Mouse (Mus musculus) frontal cortex, adult (tissue): ENCODE data around the gene Gabra5.
A peak's percentile ranks its signal among the peaks of the same experiment; 100 is the strongest.

Experiments
- ATAC-seq: cut with Nextera tagmentation; 2 replicates; pipeline ENCODE4 v1.9.2; 2017; ENCODE audit warnings: mild to moderate bottlenecking, moderate library complexity, mixed read lengths; ENCODE audit not compliant: low TSS enrichment

Gabra5 gene

DNA sequence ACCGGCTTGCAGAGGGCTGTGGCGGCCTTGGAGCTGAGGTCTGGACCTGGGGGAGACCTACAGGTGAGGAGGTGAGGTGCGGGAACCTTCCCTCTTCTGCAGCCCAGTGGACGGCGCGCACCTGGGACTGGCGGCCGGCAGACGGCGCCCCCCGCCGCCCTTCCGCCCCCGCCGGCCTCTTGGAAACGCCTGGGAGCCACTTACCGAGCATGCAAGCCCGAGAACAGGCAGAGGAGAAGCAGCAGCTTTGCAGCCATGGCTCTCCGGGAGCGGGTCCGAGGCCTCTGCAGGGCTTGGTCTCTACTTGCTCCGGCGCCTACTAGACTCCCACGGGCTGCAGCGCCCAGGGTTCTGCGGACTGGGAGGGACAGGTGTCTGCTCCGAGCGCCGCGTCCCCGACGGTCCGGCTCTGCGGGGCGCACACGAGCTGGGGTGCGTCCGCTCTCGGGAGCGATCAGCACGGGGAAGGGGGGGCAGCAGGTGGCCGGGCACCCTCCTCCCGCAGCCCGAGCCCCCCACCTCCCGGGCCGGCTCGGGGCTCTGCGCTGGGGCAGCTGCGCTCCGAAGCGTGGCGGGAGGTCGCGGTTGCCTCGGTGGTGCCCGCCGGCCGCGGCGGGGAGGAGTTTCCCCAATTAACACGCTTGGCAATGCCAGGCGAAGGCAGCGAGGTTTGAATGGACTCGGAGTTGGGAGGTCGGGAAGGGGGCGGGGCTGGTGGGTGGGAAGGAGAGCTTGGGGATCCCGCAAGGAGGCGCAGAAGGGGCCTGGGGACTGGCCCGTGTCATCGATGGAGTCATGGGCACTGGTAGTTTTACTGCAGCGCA, 123.1 kb downstream of the Gabra5 start, which contains the start of gene Gabrg3:
TSS of gene Gabrg3 (minus strand) at position 672 of the 824 bp plus-strand sequence.
- ATAC-seq, result peak; percentile 31

DNA sequence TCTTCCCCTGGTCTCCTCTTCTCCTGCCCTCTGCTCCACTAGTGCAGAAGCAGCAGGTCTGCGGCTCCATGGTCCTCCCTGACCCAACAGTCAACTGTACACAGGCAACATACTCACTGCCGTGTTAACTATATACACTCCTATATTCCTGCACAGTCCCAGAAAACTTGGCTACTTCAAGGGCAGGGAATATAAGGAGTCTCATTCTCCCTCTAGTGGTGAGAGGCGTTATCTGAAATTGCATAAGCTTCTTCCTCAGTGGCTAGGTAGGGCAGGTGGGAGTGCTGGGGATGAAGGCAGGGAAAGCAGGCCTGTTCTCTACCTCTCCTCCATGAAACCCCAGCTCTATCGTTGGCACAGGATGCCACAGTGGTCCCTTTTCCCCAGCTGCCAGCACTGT, 125.7 kb downstream of the Gabra5 start:
- peak; percentile 87 for ATAC-seq

DNA sequence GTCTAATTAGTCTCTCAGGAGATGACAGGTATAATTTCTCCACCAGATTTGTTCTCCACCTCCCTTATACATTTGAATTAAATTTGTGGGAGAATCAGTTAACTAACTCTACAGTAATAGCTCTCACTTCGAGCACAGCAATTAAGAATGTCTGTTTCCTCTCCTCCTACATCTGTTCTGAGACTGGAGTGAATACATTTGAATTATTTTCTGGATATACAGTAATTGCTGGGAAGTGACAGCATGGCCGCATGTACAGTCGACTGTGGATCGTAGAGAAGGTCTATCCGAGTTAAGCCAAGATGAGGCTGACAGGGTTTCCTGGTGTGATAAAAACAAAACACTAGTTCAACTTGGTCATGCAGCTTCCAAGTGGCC, 143.9 kb downstream of the Gabra5 start:
- ATAC-seq, result peak; percentile 78; the same call in 1 of the 2 replicates

DNA sequence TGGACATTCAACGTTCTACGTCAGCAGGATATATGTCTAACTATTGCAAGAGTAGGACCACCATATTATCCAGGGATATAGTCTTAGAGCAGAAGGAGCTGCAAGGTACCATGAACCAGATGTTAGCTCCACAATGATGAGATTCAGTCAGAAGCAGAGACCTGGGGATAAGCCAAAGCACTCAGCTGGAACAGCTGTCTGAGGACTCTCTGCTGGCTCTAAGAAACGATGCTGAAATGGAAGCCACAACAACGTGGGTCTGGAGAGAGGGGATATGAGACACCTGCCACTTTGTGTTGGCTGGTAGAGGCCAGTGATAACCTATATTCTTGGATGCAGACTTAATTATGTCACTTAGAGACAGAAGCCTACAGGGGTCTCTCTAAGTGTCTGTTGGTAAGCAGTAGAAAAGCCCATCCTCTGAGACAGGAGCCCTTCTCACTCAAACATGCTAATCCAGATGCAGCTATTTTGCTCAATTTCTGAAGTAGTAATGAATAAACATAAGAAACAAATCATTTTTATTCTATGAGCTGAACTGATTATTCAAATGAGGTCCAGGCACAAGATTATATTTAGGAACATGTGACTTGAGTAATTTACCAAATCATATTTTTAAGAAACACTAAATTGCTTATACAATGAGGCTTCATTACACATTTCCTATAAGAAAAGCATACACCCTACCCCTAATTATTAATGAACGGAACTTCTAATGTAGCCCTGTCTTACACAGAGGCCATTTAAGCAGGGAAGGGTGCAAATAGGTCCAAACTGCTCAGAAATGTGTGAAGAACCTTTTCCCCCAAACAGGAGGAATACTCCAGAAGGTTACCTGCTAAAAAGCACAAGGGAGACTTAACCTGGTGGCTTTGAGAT, 144.5 kb downstream of the Gabra5 start:
- no peak for ATAC-seq

DNA sequence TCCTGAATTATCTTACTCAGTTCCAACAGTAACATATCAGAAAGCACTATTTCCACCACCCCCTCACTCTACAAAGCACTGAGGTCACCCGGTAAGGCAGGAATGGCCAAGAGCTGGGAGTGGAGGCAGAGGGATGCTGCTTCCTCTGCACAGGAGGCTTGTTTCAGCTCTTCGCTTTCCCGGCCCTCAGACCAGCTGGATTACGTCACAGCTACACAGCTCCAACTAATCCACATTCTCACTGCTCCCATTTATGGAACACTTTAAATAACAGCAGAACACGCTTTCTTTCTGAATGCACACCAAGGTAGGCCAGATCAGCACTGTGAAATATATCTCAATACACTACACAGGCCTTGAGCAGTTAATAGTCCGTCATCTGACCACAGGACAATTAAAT, 146.0 kb downstream of the Gabra5 start:
- peak; percentile 72 for ATAC-seq

DNA sequence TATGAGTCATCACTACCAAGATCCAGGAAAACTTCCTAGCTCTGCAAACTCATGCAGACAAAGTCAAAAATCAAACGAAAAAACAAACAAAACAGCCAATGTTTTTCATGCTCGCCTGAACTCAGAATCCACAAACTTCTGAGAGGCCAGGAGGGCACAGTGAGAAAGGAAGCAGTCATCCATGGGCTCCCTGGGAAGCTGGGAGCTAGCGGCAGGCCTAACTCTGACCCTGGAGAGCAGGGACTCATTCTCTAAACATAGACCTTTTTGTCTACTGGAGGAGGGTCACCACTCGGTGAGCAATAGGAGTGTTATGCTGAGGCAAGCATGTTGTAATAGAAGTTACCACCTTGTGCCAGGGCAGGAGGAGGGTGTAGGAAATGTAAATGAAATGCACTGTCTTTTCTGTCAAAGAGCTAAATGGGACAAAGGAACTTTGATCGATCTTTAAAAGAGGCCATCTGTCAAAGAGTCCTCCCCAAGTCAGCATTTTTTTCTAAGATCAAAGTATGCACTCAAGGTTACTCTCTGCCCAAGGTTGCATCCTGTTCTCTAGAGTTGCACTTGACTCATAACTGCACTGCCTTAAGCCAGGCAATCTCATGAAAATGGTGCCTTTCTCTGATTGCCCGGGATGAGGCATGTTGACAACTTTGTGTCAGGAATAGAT, 151.9 kb downstream of the Gabra5 start:
- ATAC-seq, result no peak
